Mouse (Mus musculus): Measurements from ENCODE around the gene Mr1.

Mr1 gene

GRCm38 (mm10) chr1:155134866-155135265 lies 11.7 kb downstream of the Mr1 start:
- in situ Hi-C loops (cut with MboI, MseI) = loop anchor here (5.0 kb wide), 1 partner anchor 33 kb away; no protein-coding TSS in a partner anchor

GRCm38 (mm10) chr1:155127429-155127934 lies 19.1 kb downstream of the Mr1 start:
- in situ Hi-C loops (cut with MboI, MseI) = no loop called here

- in situ Hi-C loops (cut with MboI, MseI) = no loop called here
These were observed 19.9 kb downstream of the Mr1 start for GRCm38 (mm10) chr1:155126716-155127115.

GRCm38 (mm10) chr1:155124397-155124796 lies 22.2 kb downstream of the Mr1 start:
- in situ Hi-C loops (cut with MboI, MseI) = no loop called here

GRCm38 (mm10) chr1:155121977-155122939 lies 24.4 kb downstream of the Mr1 start:
- in situ Hi-C loops (cut with MboI, MseI) = no loop called here

- in situ Hi-C loops (cut with MboI, MseI) = no loop called here
These were observed 26.9 kb downstream of the Mr1 start for GRCm38 (mm10) chr1:155119719-155120118.

- in situ Hi-C loops (cut with MboI, MseI) = no loop called here
These were observed 32.7 kb downstream of the Mr1 start for GRCm38 (mm10) chr1:155113946-155114345.

GRCm38 (mm10) chr1:155112875-155113274 lies 33.7 kb downstream of the Mr1 start:
- in situ Hi-C loops (cut with MboI, MseI) = no loop called here

- in situ Hi-C loops (cut with MboI, MseI) = no loop called here
These were observed 34.5 kb downstream of the Mr1 start for GRCm38 (mm10) chr1:155112118-155112517.

GRCm38 (mm10) chr1:155111491-155111890 lies 35.1 kb downstream of the Mr1 start:
- in situ Hi-C loops (cut with MboI, MseI) = no loop called here

- in situ Hi-C loops (cut with MboI, MseI) = no loop called here
These were observed 36.9 kb downstream of the Mr1 start for GRCm38 (mm10) chr1:155109387-155110350.

GRCm38 (mm10) chr1:155108412-155108811 lies 38.2 kb downstream of the Mr1 start:
- in situ Hi-C loops (cut with MboI, MseI) = no loop called here

GRCm38 (mm10) chr1:155107843-155108242 lies 38.8 kb downstream of the Mr1 start:
- in situ Hi-C loops (cut with MboI, MseI) = no loop called here

GRCm38 (mm10) chr1:155106310-155106709 lies 40.3 kb downstream of the Mr1 start:
- in situ Hi-C loops (cut with MboI, MseI) = no loop called here

GRCm38 (mm10) chr1:155103991-155104390 lies 42.6 kb downstream of the Mr1 start:
- in situ Hi-C loops (cut with MboI, MseI) = loop anchor here (5.0 kb wide), 2 partner anchors 33 to 77 kb away; no protein-coding TSS in a partner anchor

- in situ Hi-C loops (cut with MboI, MseI) = loop anchor here (5.0 kb wide), 2 partner anchors 35 to 75 kb away; no protein-coding TSS in a partner anchor
These were observed 44.0 kb downstream of the Mr1 start for GRCm38 (mm10) chr1:155102631-155103030.

- in situ Hi-C loops (cut with MboI, MseI) = no loop called here
These were observed 47.2 kb downstream of the Mr1 start, which contains the start of gene Ier5 for GRCm38 (mm10) chr1:155099280-155099848. TSS of gene Ier5 (minus strand) at chr1:155099636.

GRCm38 (mm10) chr1:155098486-155099279 lies 47.9 kb downstream of the Mr1 start:
- in situ Hi-C loops (cut with MboI, MseI) = no loop called here

GRCm38 (mm10) chr1:155097931-155098485 lies 48.6 kb downstream of the Mr1 start:
- in situ Hi-C loops (cut with MboI, MseI) = no loop called here

- in situ Hi-C loops (cut with MboI, MseI) = no loop called here
These were observed 49.3 kb downstream of the Mr1 start for GRCm38 (mm10) chr1:155097354-155097753.

All from T-helper 1 cell (primary cell).